Mouse (Mus musculus): ENCODE data around the gene Tigar. TPM values are rescaled to one million over a fixed set of nuclear protein-coding genes. Genes with fewer than 3 reads are reported as not detected.

Gene Tigar
- 1.9 TPM for polyA plus RNA-seq (2015; fragmentation: Illumina TruSeq; extraction: RNeasy Lipid Tissue Mini Kit (QIAGEN cat#74804); ENCODE audit: insufficient read depth, low read depth, low replicate concordance)

GRCm38 (mm10) chr6:127109402-127109930, at the start of gene Tigar:
Gene Tigar, minus strand, starts transcription at chr6:127109557.

GRCm38 (mm10) chr6:127152106-127152951, 43.0 kb upstream of the Tigar start, which contains the start of gene Ccnd2:
Gene Ccnd2, minus strand, starts transcription at chr6:127152193.

GRCm38 (mm10) chr6:127072817-127073216, 36.5 kb downstream of the Tigar start, which contains the start of gene Fgf23:
Gene Fgf23, plus strand, starts transcription at chr6:127072902.

Other genes with a start within 250 kb of the Tigar start
- gene Dyrk4, start 187.7 kb downstream of the Tigar start, polyA plus RNA-seq (2015; fragmentation: Illumina TruSeq; extraction: RNeasy Lipid Tissue Mini Kit (QIAGEN cat#74804); ENCODE audit: insufficient read depth, low read depth, low replicate concordance) = not detected
- gene Rad51ap1, start 170.0 kb downstream of the Tigar start, polyA plus RNA-seq (2015; fragmentation: Illumina TruSeq; extraction: RNeasy Lipid Tissue Mini Kit (QIAGEN cat#74804); ENCODE audit: insufficient read depth, low read depth, low replicate concordance) = 0.68 TPM
- gene D6Wsu163e, start 169.6 kb downstream of the Tigar start, polyA plus RNA-seq (2015; fragmentation: Illumina TruSeq; extraction: RNeasy Lipid Tissue Mini Kit (QIAGEN cat#74804); ENCODE audit: insufficient read depth, low read depth, low replicate concordance) = 5.7 TPM
- not detected for gene Fgf6, start 94.0 kb downstream of the Tigar start, polyA plus RNA-seq (2015; fragmentation: Illumina TruSeq; extraction: RNeasy Lipid Tissue Mini Kit (QIAGEN cat#74804); ENCODE audit: insufficient read depth, low read depth, low replicate concordance)
- gene Fgf23, start 36.7 kb downstream of the Tigar start, polyA plus RNA-seq (2015; fragmentation: Illumina TruSeq; extraction: RNeasy Lipid Tissue Mini Kit (QIAGEN cat#74804); ENCODE audit: insufficient read depth, low read depth, low replicate concordance) = not detected
- 20.9 TPM for gene Ccnd2, start 42.6 kb upstream of the Tigar start, polyA plus RNA-seq (2015; fragmentation: Illumina TruSeq; extraction: RNeasy Lipid Tissue Mini Kit (QIAGEN cat#74804); ENCODE audit: insufficient read depth, low read depth, low replicate concordance)